In genomic region chr5:150551637-150552036, GRCm38 (mm10) we compare ENCODE assay signal across 19 mouse cellular contexts. TPM values are rescaled to one million over a fixed set of nuclear protein-coding genes. Genes with fewer than 3 reads are reported as not detected.
DNase-seq lines count a peak whose midpoint lies in the region; ATAC-seq and TF ChIP-seq lines count a peak whose summit lies in the region.
"Had no signal": no experiment of that assay in that cellular context is flagged by ENCODE, and none has a peak within 500 bp of the region (broad histone marks: within the 10 kb centered on the region; RNA-seq: fewer than 3 reads in every experiment).

No protein-coding gene starts in this region.

- ATAC-seq in forebrain, embryonic 15.5 days (replicated peaks), result no peak
- no peak for ATAC-seq in forebrain, embryonic 12.5 days (ENCODE audit: low FRiP score)
- ATAC-seq in kidney, postnatal 0 days (replicated peaks; ENCODE audit: low FRiP score, low read depth), result no peak
- ATAC-seq in kidney, embryonic 16.5 days (ENCODE audit: low FRiP score, low TSS enrichment), result no peak
- no peak for ATAC-seq in lung, embryonic 14.5 days (ENCODE audit: insufficient read depth)
- no peak for ATAC-seq in erythroid progenitor cell, adult 5-6 weeks (replicated peaks; ENCODE audit: low FRiP score, poor library complexity, severe bottlenecking)

- no peak overlapping the region for H3K4me3 ChIP-seq in forebrain, embryonic 15.5 days
- no peak overlapping the region for H3K4me3 ChIP-seq in forebrain, embryonic 12.5 days (replicated peaks)
- H3K4me3 ChIP-seq in kidney, postnatal 0 days (replicated peaks; ENCODE audit: low read depth, low read length), result no peak overlapping the region
- H3K4me3 ChIP-seq in kidney, embryonic 16.5 days (ENCODE audit: low read length), result no peak overlapping the region
- H3K4me3 ChIP-seq in lung, embryonic 14.5 days (ENCODE audit: low read depth, low read length), result no peak overlapping the region
- H3K4me3 ChIP-seq in limb, embryonic 10.5 days, result no peak overlapping the region
- H3K4me3 ChIP-seq: embryonic facial prominence, embryonic 15.5 days; limb, embryonic 15.5 days; midbrain, embryonic 12.5 days had no signal

- H3K9ac ChIP-seq in forebrain, embryonic 15.5 days (replicated peaks), result no peak overlapping the region
- no peak overlapping the region for H3K9ac ChIP-seq in forebrain, embryonic 12.5 days
- no peak overlapping the region for H3K9ac ChIP-seq in kidney, postnatal 0 days (ENCODE audit: low read depth, low read length)
- H3K9ac ChIP-seq in kidney, embryonic 16.5 days (replicated peaks; ENCODE audit: low read length), result no peak overlapping the region
- H3K9ac ChIP-seq in lung, embryonic 14.5 days, result no peak overlapping the region
- H3K9ac ChIP-seq: embryonic facial prominence, embryonic 15.5 days; limb, embryonic 15.5 days; midbrain, embryonic 12.5 days had no signal

- H3K4me1 ChIP-seq in forebrain, embryonic 15.5 days, result no peaks in the 10 kb centered on the region
- H3K4me1 ChIP-seq in forebrain, embryonic 12.5 days, result no peaks in the 10 kb centered on the region
- no peaks in the 10 kb centered on the region for H3K4me1 ChIP-seq in kidney, postnatal 0 days (replicated peaks; ENCODE audit: insufficient read depth, low read length)
- no peaks in the 10 kb centered on the region for H3K4me1 ChIP-seq in kidney, embryonic 16.5 days (ENCODE audit: insufficient read depth, low read length)
- no peaks in the 10 kb centered on the region for H3K4me1 ChIP-seq in lung, embryonic 14.5 days (ENCODE audit: insufficient read depth)
- H3K4me1 ChIP-seq in limb, embryonic 10.5 days, result no peaks in the 10 kb centered on the region
- H3K4me1 ChIP-seq: embryonic facial prominence, embryonic 15.5 days; limb, embryonic 15.5 days; midbrain, embryonic 12.5 days had no signal

- H3K27ac ChIP-seq in forebrain, embryonic 15.5 days (replicated peaks), result 0 out of 2 replicates have a peak overlapping the region, but pooled peaks have one; percentile 5
- no peak overlapping the region for H3K27ac ChIP-seq in forebrain, embryonic 12.5 days
- no peak overlapping the region for H3K27ac ChIP-seq in kidney, postnatal 0 days
- no peak overlapping the region for H3K27ac ChIP-seq in kidney, embryonic 16.5 days (ENCODE audit: low read length)
- no peak overlapping the region for H3K27ac ChIP-seq in lung, embryonic 14.5 days (ENCODE audit: low read depth)
- H3K27ac ChIP-seq in limb, embryonic 10.5 days, result no peak overlapping the region
- H3K27ac ChIP-seq: embryonic facial prominence, embryonic 15.5 days; limb, embryonic 15.5 days; midbrain, embryonic 12.5 days had no signal

- TF ChIP-seq CTCF in kidney, postnatal 0 days (IDR thresholded peaks at IDR 0.05; ENCODE audit: low read depth), result peak; percentile 61
- TF ChIP-seq CTCF in lung, embryonic 14.5 days (IDR thresholded peaks at IDR 0.05; ENCODE audit: low read depth), result peak; percentile 36

- WGBS in forebrain, embryonic 15.5 days, result 35% methylated on average over 3 of the region's 3 CpGs
- WGBS in forebrain, embryonic 12.5 days, result 83% methylated on average over 3 of the region's 3 CpGs
- WGBS in kidney, postnatal 0 days, result 43% methylated on average over 3 of the region's 3 CpGs
- 39% methylated on average over 3 of the region's 3 CpGs for WGBS in kidney, embryonic 16.5 days
- 49% methylated on average over 3 of the region's 3 CpGs for WGBS in lung, embryonic 14.5 days
- WGBS in limb, embryonic 10.5 days, result 89% methylated on average over 3 of the region's 3 CpGs

- no peak overlapping the region for H3K4me2 ChIP-seq in forebrain, embryonic 15.5 days (replicated peaks)
- H3K4me2 ChIP-seq in forebrain, embryonic 12.5 days, result no peak overlapping the region
- H3K4me2 ChIP-seq in kidney, postnatal 0 days (ENCODE audit: low read length), result no peak overlapping the region
- no peak overlapping the region for H3K4me2 ChIP-seq in kidney, embryonic 16.5 days (replicated peaks; ENCODE audit: low read depth, low read length)
- H3K4me2 ChIP-seq in lung, embryonic 14.5 days, result no peak overlapping the region
- H3K4me2 ChIP-seq: embryonic facial prominence, embryonic 15.5 days; limb, embryonic 15.5 days; midbrain, embryonic 12.5 days had no signal

- no peaks in the 10 kb centered on the region for H3K9me3 ChIP-seq in forebrain, embryonic 15.5 days
- no peaks in the 10 kb centered on the region for H3K9me3 ChIP-seq in forebrain, embryonic 12.5 days
- H3K9me3 ChIP-seq in kidney, postnatal 0 days (replicated peaks; ENCODE audit: low read length), result no peaks in the 10 kb centered on the region
- H3K9me3 ChIP-seq in kidney, embryonic 16.5 days (ENCODE audit: low read length), result no peaks in the 10 kb centered on the region
- H3K9me3 ChIP-seq in lung, embryonic 14.5 days (ENCODE audit: low read depth, low read length), result no peaks in the 10 kb centered on the region
- no peaks in the 10 kb centered on the region for H3K9me3 ChIP-seq in limb, embryonic 10.5 days (replicated peaks)
- H3K9me3 ChIP-seq: embryonic facial prominence, embryonic 15.5 days; limb, embryonic 15.5 days; midbrain, embryonic 12.5 days had no signal

- peaks cover 7% of the 10 kb centered on the region for H3K36me3 ChIP-seq in forebrain, embryonic 15.5 days
- H3K36me3 ChIP-seq in forebrain, embryonic 12.5 days (replicated peaks), result peaks cover 56% of the 10 kb centered on the region
- peaks cover 11% of the 10 kb centered on the region; the same call in 1 of the 2 replicates for H3K36me3 ChIP-seq in kidney, postnatal 0 days (ENCODE audit: insufficient read depth, low read length)
- peaks cover 29% of the 10 kb centered on the region for H3K36me3 ChIP-seq in kidney, embryonic 16.5 days (ENCODE audit: insufficient read depth, low read length)
- peaks cover 60% of the 10 kb centered on the region for H3K36me3 ChIP-seq in lung, embryonic 14.5 days (ENCODE audit: insufficient read depth)
- peaks cover 73% of the 10 kb centered on the region for H3K36me3 ChIP-seq in limb, embryonic 10.5 days

- peak; percentile 68 for DNase-seq in kidney, postnatal 0 days (ENCODE audit: low spot score)
- peak; percentile 37 for DNase-seq in lung, embryonic 14.5 days
- DNase-seq in lung, postnatal 14 days, result no peak
- peak; percentile 11 for DNase-seq in limb, embryonic 10.5 days (ENCODE audit: low spot score)
- DNase-seq: adrenal gland, postnatal 25 days; cerebellum, postnatal 25 days; heart, postnatal 14 days; layer of hippocampus, postnatal 36 days; right cerebral cortex, postnatal 14 days; thymus, adult 18-20 months had no signal

- H3K27me3 ChIP-seq in forebrain, embryonic 15.5 days, result no peaks in the 10 kb centered on the region
- H3K27me3 ChIP-seq in forebrain, embryonic 12.5 days, result no peaks in the 10 kb centered on the region
- H3K27me3 ChIP-seq in kidney, postnatal 0 days (ENCODE audit: insufficient read depth, low read length), result no peaks in the 10 kb centered on the region
- no peaks in the 10 kb centered on the region for H3K27me3 ChIP-seq in kidney, embryonic 16.5 days (ENCODE audit: insufficient read depth, low read length)
- no peaks in the 10 kb centered on the region for H3K27me3 ChIP-seq in lung, embryonic 14.5 days (ENCODE audit: insufficient read depth, low read length)
- H3K27me3 ChIP-seq in limb, embryonic 10.5 days (ENCODE audit: low read depth, poor library complexity, severe bottlenecking), result no peaks in the 10 kb centered on the region
- H3K27me3 ChIP-seq: embryonic facial prominence, embryonic 15.5 days; limb, embryonic 15.5 days; midbrain, embryonic 12.5 days had no signal

RNA-seq across cellular contexts. Expression of gene Brca2, which starts 29.2 kb away (rescaled TPM):
- polyA plus RNA-seq in forebrain, embryonic 15.5 days (2015; fragmentation: Nextera tagmentation; extraction: Ambion mirVana), result 14.6 and 18.3 TPM in 2 replicates
- polyA plus RNA-seq in forebrain, embryonic 12.5 days (2016; fragmentation: Nextera tagmentation; extraction: Ambion mirVana), result 27.2 and 27.5 TPM in 2 replicates
- polyA plus RNA-seq in kidney, postnatal 0 days (2015; fragmentation: Nextera tagmentation; extraction: Ambion mirVana), result 12.7 and 13.6 TPM in 2 replicates
- 22.3 and 24.6 TPM in 2 replicates for polyA plus RNA-seq in kidney, embryonic 16.5 days (2015; fragmentation: Nextera tagmentation; extraction: Ambion mirVana)
- 32.0 and 34.1 TPM in 2 replicates for polyA plus RNA-seq in lung, embryonic 14.5 days (2014; fragmentation: Nextera tagmentation; extraction: Ambion mirVana)
- polyA plus RNA-seq in limb, embryonic 10.5 days (2016; fragmentation: Nextera tagmentation; extraction: Ambion mirVana), result 38.7 and 46.6 TPM in 2 replicates
- 141 and 238 TPM in 2 replicates for total RNA-seq in erythroid progenitor cell, adult 5-6 weeks (2015; ENCODE audit: low replicate concordance)
- total RNA-seq in erythroid progenitor cell, adult 5-6 weeks (2017; ENCODE audit: low replicate concordance), result 172 and 270 TPM in 2 replicates

RNA-seq across cellular contexts. Expression of gene Zar1l, which starts 33.7 kb away (rescaled TPM):
- not detected in 2 replicates for polyA plus RNA-seq in forebrain, embryonic 15.5 days (2015; fragmentation: Nextera tagmentation; extraction: Ambion mirVana)
- not detected in 2 replicates for polyA plus RNA-seq in forebrain, embryonic 12.5 days (2016; fragmentation: Nextera tagmentation; extraction: Ambion mirVana)
- not detected in 2 replicates for polyA plus RNA-seq in kidney, postnatal 0 days (2015; fragmentation: Nextera tagmentation; extraction: Ambion mirVana)
- polyA plus RNA-seq in kidney, embryonic 16.5 days (2015; fragmentation: Nextera tagmentation; extraction: Ambion mirVana), result not detected in 2 replicates
- not detected in 2 replicates for polyA plus RNA-seq in lung, embryonic 14.5 days (2014; fragmentation: Nextera tagmentation; extraction: Ambion mirVana)
- not detected in 2 replicates for polyA plus RNA-seq in limb, embryonic 10.5 days (2016; fragmentation: Nextera tagmentation; extraction: Ambion mirVana)
- total RNA-seq in erythroid progenitor cell, adult 5-6 weeks (2015; ENCODE audit: low replicate concordance), result not detected in 2 replicates
- total RNA-seq in erythroid progenitor cell, adult 5-6 weeks (2017; ENCODE audit: low replicate concordance), result not detected in 2 replicates
- total RNA-seq: adrenal gland, postnatal 25 days; granulocyte monocyte progenitor cell, adult 5-6 weeks; heart, postnatal 14 days; layer of hippocampus, postnatal 36 days had no signal
- polyA plus RNA-seq: embryonic facial prominence, embryonic 15.5 days; limb, embryonic 15.5 days; lung, embryonic 16.5 days; midbrain, embryonic 12.5 days had no signal

RNA-seq across cellular contexts. Expression of gene N4bp2l1, which starts 45.4 kb away (rescaled TPM):
- polyA plus RNA-seq in forebrain, embryonic 15.5 days (2015; fragmentation: Nextera tagmentation; extraction: Ambion mirVana), result 8.3 and 9.4 TPM in 2 replicates
- polyA plus RNA-seq in forebrain, embryonic 12.5 days (2016; fragmentation: Nextera tagmentation; extraction: Ambion mirVana), result 3.3 and 3.7 TPM in 2 replicates
- 6.9 and 8.6 TPM in 2 replicates for polyA plus RNA-seq in kidney, postnatal 0 days (2015; fragmentation: Nextera tagmentation; extraction: Ambion mirVana)
- 5.8 and 6.4 TPM in 2 replicates for polyA plus RNA-seq in kidney, embryonic 16.5 days (2015; fragmentation: Nextera tagmentation; extraction: Ambion mirVana)
- polyA plus RNA-seq in lung, embryonic 14.5 days (2014; fragmentation: Nextera tagmentation; extraction: Ambion mirVana), result 4.5 TPM in 2 replicates
- polyA plus RNA-seq in limb, embryonic 10.5 days (2016; fragmentation: Nextera tagmentation; extraction: Ambion mirVana), result 2.4 and 2.7 TPM in 2 replicates
- 10.5 and 15.9 TPM in 2 replicates for total RNA-seq in erythroid progenitor cell, adult 5-6 weeks (2015; ENCODE audit: low replicate concordance)
- 11.7 and 17.5 TPM in 2 replicates for total RNA-seq in erythroid progenitor cell, adult 5-6 weeks (2017; ENCODE audit: low replicate concordance)
